Mouse (Mus musculus) ES-E14 (cell line): ENCODE results near the gene Trip10.

ENCODE experiments used
- CHD2 ChIP-seq: IDR thresholded peaks from 2 replicates; pipeline ENCODE4 v1.6.1; 2014; ENCODE audit warnings: mild to moderate bottlenecking, low read depth, low read length, inconsistent platforms
- HCFC1 ChIP-seq: IDR thresholded peaks from 2 replicates; pipeline ENCODE4 v1.6.1; 2012; ENCODE audit warnings: low read length, inconsistent platforms, borderline replicate concordance; ENCODE audit not compliant: insufficient read depth
- MAFK ChIP-seq: IDR thresholded peaks from 2 replicates; pipeline ENCODE4 v1.6.1; 2014; ENCODE audit warnings: mild to moderate bottlenecking, low read depth, low read length, inconsistent platforms; ENCODE audit not compliant: insufficient read depth
- ZNF384 ChIP-seq: IDR thresholded peaks from 2 replicates; pipeline ENCODE4 v1.6.1; 2012; ENCODE audit warnings: low read depth, low read length, inconsistent platforms

- TF ChIP-seq CHD2 (peak; percentile 91), ZNF384 (no peak), HCFC1 (peak; percentile 98), MAFK (no peak)
These were observed 1.7 kb upstream of the Trip10 start for GRCm38 (mm10) chr17:57247393-57248200.
